Mouse (Mus musculus) testis, postnatal 10 days (tissue): ENCODE results near the gene Ms4a15.

Source experiments
- DNase-seq: peaks from one replicate; pipeline ENCODE4 v3.0.0; 2021; ENCODE audit warnings: low spot score

Ms4a15 gene

DNA sequence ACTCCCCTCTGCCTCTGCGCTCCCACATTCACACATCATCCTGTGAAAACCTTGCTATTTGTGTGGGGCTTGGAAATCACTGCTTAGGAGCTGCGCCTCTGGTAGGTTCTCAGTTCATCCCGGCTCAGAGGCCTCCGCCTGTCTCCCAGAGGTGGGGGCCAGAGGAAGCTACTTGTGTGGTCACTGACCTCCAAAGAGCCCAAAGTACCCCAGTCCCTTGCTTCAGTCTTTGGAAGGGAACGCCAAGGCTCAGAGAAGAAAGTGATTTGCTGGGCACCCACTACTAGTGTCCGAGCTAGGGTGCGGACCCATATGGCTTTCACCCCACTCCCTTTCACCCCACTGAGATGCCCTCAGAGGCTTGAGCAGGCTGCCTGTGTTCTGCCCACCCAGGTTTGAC is at the start of gene Ms4a15:
Ms4a15 (minus strand) TSS at position 101 of the 400 bp plus-strand sequence.
- no peak for DNase-seq

DNA sequence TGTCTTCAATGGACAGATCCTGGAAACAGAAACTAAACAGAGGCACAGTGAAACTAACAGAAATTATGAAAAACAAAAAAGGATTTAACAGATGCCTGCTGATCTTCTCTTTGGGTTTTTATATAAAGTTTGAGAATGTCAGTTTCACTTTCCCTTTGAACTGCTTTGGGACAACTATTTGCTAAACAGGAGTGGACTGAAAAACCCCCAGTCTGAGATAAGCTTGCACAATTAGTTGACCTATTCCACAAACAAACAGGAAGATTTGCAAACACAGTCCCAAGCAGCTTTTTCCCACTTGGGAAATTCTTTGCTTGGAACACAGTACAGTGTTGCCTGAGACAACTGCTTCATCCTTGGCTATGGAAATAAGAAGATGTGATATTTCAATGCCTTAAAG is 44.5 kb upstream of the Ms4a15 start:
- DNase-seq, result no peak

DNA sequence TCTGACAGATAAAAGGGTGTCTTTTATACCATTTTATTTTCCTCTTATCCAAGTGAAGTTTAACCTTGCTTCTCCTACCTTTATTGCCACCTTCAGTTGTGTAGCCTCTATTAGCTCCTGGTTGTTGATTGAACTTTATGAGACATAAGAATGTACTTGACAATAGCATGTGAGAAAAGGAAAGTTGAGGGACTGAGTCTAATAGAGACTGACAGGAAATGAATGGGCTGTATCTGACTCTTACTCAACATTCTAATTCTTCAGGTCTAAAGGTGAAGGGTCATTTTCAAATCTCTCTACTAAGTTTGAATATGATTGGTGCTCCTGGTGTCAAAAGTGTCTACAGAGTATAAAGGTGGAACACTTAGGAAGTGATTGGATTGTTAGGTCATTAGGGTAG is 29.3 kb upstream of the Ms4a15 start:
- DNase-seq, result no peak

DNA sequence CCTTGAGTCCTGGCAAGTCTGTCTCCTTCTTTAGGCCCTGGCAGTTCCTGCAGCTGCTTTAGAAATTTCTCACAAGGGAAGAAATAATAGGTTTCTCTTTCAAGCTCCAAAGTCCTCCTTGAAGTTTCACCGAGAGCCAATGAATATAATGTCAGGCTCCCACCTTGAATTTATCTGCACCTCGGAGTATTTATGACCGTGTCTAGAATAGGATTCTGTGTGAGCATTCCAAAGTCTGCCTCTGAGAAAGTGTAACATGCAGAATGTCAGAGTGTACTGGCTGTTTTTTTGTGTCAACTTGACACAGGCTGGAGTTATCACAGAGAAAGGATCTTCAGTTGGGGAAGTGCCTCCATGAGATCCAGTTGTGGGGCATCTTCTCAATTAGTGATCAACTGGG is 24.8 kb upstream of the Ms4a15 start, which contains the start of gene Ms4a18:
Ms4a18 (minus strand) TSS at position 141 of the 400 bp plus-strand sequence.
- no peak for DNase-seq

DNA sequence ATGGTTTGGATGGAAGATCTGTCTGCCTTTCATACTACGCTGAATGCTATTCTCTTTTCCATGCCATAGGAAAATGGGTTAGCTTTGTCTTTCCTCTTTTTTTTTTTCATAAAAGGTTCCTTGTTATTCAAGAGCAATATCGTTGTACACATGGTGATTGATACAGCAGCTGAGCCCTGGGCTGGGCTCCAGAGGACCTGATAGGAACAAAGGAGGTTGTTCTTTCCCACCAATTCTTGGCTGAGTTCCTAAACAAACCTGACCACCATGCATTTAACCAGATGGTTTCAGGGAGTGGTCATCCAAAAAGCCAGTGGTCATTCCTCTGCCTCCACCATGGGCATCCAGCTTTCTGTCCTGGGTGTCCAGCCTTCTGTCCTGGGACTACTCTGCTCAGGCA is 24.2 kb upstream of the Ms4a15 start:
- no peak for DNase-seq

DNA sequence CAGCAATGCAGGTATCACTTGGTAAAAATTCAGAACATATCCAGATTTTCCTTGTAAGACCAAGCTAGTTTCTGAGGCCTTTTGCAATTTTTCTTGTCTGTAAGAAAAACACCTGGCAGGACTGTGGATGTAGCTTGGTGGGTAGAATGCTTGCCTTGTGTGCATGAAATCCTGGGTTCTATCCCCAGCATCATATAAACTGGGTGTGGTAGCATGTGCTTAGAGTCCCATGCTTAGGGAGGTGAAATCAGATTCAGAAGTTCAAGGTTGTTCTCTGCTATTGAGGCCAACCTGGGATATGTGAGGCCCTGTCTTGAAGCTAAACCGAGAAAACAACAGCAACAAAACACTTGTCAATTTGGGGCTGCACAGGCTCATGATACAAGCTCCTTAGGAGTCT is 22.9 kb upstream of the Ms4a15 start:
- DNase-seq, result no peak

DNA sequence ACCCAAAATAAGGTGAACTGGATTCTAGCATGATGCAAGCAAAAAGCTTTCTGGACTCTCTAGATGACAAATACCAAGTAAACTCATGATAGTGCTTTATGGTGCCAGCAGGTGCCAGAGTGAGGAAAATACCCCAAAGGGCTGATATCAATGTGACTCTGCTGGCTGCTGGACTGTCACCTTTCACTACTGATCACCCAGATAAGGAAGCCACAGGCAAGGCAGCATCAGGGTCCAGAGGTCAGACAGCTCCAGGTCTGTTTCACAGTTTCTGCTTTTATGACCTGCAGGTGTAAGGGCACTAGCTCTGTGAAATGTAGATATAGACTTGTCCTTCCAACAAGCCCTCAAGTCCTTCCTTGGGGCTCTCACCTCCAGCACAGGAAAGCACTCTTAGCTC is 22.4 kb upstream of the Ms4a15 start:
- DNase-seq, result no peak

DNA sequence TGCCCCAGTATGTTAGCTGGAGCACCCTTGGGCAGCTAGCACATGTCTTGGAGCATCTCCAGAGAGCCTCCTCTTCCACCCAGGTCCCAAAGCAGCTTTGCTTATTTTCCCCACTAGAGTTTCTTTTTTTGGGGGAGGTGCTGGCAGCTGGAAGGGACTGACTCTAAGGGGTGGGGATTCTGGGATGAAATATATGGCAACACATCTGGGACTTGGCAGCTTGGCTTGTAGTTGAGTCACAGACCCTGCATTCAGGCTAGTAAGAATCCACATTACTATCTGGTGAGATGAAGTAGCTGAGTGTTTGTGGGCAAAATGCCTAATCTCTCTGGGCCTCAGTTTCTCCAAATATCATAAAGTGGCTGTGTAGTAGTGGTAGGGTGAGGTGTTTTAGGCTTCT is 1.1 kb downstream of the Ms4a15 start:
- no peak for DNase-seq

DNA sequence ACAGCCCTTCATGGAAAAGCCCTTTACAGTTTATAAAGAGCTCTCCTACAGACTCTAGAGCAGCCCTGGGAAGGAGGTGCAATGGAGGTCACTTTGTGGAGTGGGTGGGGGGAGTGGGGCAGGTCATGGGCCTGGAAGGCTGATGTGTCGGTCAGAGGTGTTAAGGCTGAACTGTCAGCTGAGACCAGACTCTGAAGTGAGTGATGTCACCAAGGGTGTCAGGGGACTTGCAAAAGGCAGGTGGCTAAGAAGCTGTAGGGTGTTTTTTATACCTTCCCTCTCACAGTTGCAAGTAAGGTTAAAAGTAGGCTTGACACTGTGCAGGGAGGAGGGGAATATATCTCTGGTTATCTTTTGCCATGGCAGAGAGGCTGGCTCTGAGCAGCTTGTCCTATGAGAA is 2.3 kb downstream of the Ms4a15 start:
- no peak for DNase-seq

DNA sequence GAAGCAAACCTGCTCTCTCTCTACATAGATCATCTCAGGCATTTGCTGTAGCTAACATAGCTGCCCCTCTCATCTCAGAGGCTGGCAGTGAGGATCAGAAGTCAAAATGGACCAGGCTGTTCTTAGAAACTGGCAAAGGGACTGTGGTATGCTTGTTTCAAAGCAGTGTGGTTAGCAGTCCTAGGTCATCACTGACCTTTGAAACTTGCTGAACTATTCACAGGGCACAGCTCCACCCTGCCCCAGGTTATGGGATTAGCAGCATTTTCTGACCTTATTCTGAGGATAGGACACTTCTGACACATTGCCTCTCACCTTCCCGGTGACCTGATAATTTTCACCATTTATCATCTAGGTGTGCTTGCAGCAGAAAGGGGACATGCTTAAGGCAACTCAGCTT is 4.5 kb downstream of the Ms4a15 start:
- DNase-seq, result no peak

DNA sequence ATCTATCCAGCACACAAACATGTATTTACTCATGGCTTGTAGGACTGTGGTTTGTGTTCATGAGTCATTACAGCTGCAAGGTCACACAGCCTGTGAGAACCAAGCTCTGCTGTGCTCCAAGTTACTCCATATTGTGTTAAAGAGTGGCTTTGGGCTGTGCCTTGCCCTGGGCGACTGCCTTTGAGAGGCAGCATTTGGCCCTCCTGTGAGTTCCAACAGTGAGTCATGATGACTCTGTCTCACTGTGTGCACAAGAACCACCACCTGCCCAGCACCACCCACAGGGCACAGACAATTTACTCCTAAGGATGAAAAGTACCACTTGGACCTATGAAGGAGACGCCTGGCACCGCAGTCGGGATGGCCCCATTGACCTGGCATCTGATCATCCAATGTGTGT is 7.2 kb downstream of the Ms4a15 start:
- DNase-seq, result no peak

DNA sequence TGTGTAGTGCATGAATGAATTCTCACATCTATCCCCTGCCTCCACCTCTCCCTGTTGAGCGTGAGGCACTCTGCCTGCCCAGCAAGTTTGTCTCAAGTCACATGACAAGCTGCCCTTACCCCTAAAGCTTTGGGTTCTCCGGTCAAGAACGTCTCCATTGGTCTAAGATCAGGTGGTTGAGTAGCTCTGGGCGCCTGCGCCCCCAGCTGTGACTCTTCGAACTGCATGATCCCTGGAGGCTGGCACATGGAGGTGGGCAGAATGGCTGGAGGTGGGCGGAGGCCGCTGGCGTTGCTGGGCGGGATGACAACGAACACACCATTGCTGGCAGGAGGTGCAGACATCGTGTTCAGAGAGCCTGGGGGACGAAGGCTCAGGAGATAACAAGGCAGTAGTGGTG is 8.5 kb downstream of the Ms4a15 start:
- DNase-seq, result no peak

DNA sequence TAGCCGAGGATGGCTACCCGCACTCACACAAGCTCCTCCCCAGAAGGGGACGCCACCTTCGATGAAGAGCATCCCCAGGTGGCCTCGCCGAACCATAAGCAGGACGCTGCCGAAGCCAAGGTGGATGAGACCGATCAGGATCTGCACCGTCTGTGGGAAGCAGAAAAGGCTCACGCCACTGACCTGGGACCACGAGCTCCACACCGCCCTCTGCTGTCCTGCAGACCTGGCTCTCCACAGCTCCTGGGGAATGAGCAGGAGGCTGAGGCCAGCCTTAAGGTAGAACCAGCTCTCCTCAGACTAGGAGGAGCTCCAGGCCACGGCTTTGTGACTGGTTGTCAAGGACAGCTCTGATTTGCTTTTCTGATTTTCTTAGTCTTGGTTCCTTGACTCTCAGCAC is 9.9 kb downstream of the Ms4a15 start:
- DNase-seq, result peak; percentile 80

DNA sequence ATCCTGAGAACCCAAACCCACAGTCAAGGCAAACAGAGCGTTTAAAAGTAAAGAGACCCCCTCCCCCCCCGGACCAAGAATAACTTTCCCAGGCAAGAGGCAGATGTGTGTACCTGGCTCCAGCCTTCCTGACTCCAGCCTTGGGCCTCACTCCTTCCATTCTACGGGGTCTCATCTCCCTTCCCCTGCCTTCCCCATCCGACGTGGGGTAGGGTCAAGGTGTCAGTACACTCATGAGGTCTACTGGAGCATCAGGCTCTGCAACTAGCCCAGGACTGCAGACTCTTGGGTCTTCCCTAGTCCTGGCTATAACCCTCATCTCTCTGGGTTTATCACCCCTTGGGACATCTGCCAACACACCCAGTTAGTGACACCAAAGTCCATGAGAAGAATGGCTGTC is 12.8 kb downstream of the Ms4a15 start:
- DNase-seq, result no peak

DNA sequence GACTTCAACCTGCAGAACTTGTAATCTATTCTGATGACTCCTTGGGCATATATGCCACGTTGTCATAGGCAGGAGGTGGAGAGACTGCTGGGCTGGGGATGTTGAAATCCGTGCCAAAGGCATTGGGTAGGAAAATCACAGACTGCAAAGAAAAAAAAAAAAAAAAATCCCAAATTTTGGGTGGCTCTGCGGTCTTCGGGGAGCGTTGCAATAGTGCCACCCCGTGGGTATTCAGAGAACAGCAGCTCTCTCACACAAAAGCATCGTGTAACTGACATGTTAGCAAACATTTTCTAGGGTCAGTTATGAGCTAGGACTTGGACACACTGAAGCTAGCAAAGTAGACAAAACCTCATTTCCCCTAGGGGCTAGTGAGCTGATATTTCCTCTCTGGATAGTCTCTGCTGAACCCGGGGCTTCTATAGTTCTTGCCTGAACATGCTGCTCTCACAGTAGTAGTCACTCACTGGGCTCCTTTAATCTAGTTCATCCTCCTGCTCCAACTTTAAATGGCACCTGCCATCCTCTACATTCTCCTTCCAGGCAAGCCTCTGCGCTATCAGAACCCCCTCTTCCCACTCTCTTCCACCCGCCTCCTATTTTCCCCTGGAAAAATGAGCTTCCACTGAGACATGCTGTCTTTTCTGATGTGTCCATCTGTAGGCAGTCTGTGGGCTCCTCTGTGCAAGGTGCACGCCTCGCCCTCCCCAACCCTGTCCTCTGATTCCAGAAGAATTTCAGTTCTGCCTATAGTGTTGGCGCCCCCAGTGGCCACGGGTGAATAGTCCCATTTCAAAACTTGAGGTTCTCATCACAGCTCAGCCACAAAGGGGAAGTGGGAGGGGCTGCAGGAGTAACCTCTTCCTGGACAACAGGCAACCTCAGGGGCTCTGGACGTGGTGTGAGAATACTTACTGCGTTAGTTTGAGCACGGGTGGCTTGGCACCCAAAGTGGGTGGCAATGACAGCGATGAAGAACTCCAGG is 13.6 kb downstream of the Ms4a15 start:
- peak; percentile 92 for DNase-seq

DNA sequence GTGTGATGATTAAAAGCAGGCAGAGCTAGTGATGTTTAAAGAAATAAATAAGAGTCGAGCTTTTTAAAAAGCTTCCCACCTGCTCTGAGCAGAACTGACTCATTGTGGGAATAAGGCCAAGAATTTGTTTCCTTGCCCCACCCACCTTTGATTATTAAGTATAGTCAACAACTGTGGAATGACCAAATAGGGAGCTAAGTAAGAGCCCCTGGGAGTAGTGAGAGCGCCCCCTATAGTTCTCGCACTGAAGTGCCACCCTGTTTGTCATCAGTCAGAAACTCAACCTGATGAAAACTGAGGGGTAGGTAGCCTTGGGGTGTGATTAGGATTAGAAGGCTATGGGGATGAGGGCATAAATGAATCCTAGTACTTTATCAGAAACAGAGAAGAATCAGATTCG is 16.7 kb downstream of the Ms4a15 start:
- no peak for DNase-seq

DNA sequence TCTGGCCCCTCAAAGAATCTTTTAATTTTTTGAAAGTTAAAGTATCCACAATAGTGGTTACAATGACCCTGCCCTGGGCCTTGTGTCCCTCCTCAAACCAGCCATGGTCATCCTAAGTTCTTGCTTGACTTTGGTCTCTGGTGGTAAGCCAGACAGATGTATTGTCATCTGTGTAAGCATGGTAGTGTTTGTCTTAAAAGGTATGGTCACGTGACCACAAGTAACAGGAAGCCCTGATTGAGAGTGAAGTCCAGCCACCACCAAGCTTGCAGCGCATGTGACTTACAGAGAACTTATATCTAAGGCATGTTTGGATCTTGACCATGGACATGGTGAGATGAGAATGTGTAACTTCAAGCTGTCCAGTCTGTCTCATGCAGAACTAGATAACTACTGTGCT is 17.9 kb downstream of the Ms4a15 start:
- DNase-seq, result no peak

DNA sequence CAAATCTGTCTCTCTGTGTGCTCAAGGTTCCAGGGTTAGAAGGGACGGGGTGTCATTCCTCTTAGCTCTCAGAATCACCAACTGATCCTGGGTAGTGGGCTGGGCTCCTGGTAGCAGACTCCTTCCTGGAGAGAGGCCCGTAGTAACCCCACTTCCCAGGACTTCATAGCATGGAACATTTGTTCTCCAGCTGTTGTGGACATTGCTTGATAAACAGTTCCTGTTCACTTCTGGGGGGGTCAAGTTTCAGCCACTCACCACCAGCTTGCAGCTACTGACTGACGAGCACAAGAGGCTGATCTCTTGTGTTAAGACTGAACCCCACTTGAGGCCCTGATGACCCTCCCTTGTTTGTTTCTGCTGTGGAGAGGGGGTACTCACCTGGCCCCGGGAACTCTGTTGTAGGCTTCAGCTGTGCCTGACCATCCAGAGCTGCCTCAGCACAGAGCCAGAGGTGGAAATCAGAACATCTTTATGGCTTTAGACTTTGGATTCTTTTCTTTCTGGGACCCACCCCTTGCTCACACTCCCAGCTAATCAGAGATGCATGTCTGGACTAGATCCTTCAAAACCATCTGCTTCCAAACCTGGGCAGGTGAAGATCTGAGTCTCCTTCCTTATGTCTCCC is 18.7 kb downstream of the Ms4a15 start, which contains the start of gene Ms4a10:
Ms4a10 (minus strand) TSS at position 433 of the 628 bp plus-strand sequence.
- no peak for DNase-seq

DNA sequence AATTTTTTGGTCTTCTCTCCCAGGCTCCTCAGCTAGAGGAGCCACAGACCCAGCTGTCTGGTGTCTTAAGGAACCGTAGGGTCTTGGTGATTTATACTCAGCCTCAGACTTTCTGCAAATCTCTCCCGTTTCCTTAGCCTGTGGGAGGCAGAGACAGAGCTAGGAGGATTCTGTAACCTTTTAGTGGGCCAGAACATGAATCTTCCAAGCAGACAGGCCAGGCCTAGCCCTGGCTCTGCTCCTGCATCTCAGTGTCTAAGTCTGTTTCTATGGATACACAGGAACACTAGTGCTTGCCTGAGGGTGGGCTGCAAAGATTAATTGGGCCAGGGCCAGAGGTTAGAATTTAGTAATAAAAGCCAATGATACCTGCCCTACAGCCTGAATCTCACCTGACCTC is 19.9 kb downstream of the Ms4a15 start:
- no peak for DNase-seq

DNA sequence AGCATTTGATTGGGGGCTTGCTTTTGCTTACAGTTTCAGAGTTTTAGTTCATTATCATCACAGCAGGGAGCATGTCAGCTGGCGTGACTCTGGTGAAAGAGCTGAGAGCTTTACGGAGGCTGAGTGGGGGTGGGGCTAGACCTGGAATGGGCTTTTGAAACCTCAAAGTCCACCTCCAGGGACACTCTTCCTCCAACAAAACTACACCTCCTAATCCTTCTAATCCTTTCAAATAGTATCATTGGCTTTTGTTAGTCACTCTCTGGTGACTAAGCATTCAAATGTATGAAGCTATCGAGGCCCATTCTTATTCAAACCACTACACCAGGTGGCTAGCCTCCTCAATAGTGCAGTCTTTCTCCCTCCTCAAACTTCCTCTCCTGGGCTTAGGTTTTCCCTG is 20.4 kb downstream of the Ms4a15 start:
- no peak for DNase-seq

DNA sequence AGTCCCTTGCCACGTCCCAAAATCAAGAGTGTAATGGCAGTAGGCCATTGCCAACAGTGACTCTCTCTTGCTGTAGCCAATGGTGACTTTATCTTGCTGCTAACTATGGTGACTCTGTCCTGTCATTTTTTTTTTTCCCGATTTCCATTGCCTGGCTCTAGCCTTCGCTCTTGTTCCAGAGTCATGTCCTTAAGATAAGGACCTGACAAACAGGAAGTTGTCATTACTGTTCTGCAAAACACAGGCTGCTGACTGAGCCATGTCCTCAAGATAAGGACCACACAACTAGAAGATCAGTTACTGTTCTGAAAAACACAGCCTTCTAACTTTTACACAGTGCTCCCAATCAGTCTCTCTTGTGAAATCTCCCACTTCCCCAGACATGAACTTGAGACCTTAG is 22.6 kb downstream of the Ms4a15 start:
- no peak for DNase-seq

DNA sequence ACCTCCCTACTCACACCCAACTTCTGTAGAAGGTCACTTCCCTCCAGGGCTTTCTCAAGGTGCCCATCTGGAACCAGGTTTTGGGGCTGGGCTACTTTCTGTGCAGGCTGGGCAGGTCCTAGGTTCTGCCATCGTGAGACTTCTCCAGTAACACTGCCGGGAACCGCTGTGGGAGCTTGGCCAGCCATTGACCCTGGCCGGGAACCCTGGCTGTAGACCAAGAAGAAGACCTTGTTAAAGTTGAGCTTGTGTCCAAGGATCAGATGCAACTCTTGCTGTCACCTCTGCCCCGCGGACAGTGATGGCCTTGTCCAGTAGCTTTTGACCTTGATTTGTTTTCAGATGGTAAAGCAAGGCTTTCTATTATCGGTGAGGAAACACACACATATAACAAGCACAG is 24.5 kb downstream of the Ms4a15 start:
- DNase-seq, result peak; percentile 63

DNA sequence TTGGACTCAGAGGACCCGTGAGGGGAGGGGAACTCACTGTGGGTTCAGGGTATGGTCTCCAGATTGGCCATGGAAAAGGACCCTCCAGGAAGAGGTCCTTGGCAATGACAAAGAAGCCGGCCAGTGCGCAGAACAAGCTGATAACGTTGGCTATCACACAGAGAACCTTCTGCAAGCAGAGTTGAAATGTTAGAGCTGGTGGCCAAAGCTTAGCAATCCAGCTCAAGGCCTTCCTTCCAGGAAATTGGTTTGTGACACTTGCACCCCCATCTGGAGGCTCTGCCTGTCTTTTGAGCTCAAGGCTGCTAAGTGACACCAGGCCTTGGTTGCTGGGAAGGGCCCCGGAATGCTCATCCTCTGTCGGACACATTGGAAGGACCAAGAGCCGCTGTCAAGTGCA is 27.3 kb downstream of the Ms4a15 start:
- DNase-seq, result no peak
